1 mouse cellular context compared by ENCODE assay signal in genomic region chr3:123550487-123550886, GRCm38 (mm10).
TF ChIP-seq lines count a peak whose summit lies in the region.

No protein-coding gene starts in this region.

TF ChIP-seq in MEL, 35 proteins besides CTCF, POLR2A, EP300 and RAD21 (continued from another document):
- no peak for TF ChIP-seq TAL1 (IDR thresholded peaks at IDR 0.05; ENCODE audit: low read length)
- no peak for TF ChIP-seq GABPA (IDR thresholded peaks at IDR 0.05; ENCODE audit: low read depth, low read length)
- no peak for TF ChIP-seq TBP (IDR thresholded peaks at IDR 0.05; ENCODE audit: low read depth, low read length)
- 0 out of 2 replicates have a peak, but pooled peaks have one; percentile 15 for TF ChIP-seq SIN3A (IDR thresholded peaks at IDR 0.05; ENCODE audit: low read length)
- TF ChIP-seq NELFE (IDR thresholded peaks at IDR 0.05; ENCODE audit: low read depth, low read length) = no peak
- no peak for TF ChIP-seq POLR2AphosphoS2 (IDR thresholded peaks at IDR 0.05; ENCODE audit: low read length)
- TF ChIP-seq USF1 (IDR thresholded peaks at IDR 0.05; ENCODE audit: low read depth, low read length) = no peak
- no peak for TF ChIP-seq ZC3H11A (IDR thresholded peaks at IDR 0.05; ENCODE audit: low read depth, low read length)
- peak; percentile 45; the same call in 1 of the 2 replicates for TF ChIP-seq ETS1 (IDR thresholded peaks at IDR 0.05; ENCODE audit: low read depth, low read length)
- no peak for TF ChIP-seq ZNF384 (IDR thresholded peaks at IDR 0.05; ENCODE audit: low read depth, low read length)
- no peak for TF ChIP-seq POLR2AphosphoS5 (IDR thresholded peaks at IDR 0.05; ENCODE audit: borderline replicate concordance, low read depth, low read length)
- no peak for TF ChIP-seq SMC3 (IDR thresholded peaks at IDR 0.05; ENCODE audit: low read depth, low read length)
